Mouse (Mus musculus) heart, embryonic 10.5 days (tissue): Measurements from ENCODE around the gene Zdhhc20. TPM values are rescaled to one million over a fixed set of nuclear protein-coding genes. Genes with fewer than 3 reads are reported as not detected.
A peak's percentile ranks its signal among the peaks of the same experiment; 100 is the strongest.

Source experiments
- DNase-seq: peaks from one replicate; pipeline ENCODE4 v3.0.0-alpha.2; 2017; ENCODE audit warnings: low spot score
- H3K27ac ChIP-seq: fragments of 300-500 bp; sonication (generic); 2 replicates; pipeline ENCODE4 v1.5.1; 2016; ENCODE audit warnings: mild to moderate bottlenecking
- H3K27me3 ChIP-seq: fragments of 300-500 bp; sonication (generic); 2 replicates; pipeline ENCODE4 v1.6.1; 2016; ENCODE audit warnings: mild to moderate bottlenecking; ENCODE audit not compliant: poor library complexity, insufficient read depth, severe bottlenecking
- H3K36me3 ChIP-seq: fragments of 300-500 bp; sonication (generic); 2 replicates; pipeline ENCODE4 v1.6.1; 2016; ENCODE audit warnings: mild to moderate bottlenecking, moderate library complexity
- H3K4me1 ChIP-seq: fragments of 300-500 bp; sonication (generic); 2 replicates; pipeline ENCODE4 v1.6.1; 2016; ENCODE audit warnings: mild to moderate bottlenecking
- H3K4me3 ChIP-seq: fragments of 300-500 bp; sonication (generic); 2 replicates; pipeline ENCODE4 v1.5.1; 2016; ENCODE audit warnings: mild to moderate bottlenecking, moderate library complexity
- H3K9me3 ChIP-seq: fragments of 300-500 bp; sonication (generic); 2 replicates; pipeline ENCODE4 v1.6.1; 2016; ENCODE audit warnings: mild to moderate bottlenecking, moderate library complexity
- WGBS: fragments of 180-500 bp; shearing (Covaris S2); methylation state at CpG from one replicate; pipeline ENCODE4 v1.1.7; 2016; 5-methylcytosine and 5-hydroxymethylcytosine counted together
- microRNA-seq: library from miRNA; unstranded; fragments of <30 nt; microRNA quantifications from one replicate; pipeline ENCODE4, GENCODE M21; 2017
- polyA plus RNA-seq: library from polyadenylated mRNA; unstranded; fragments of >200 nt; fragmentation: Nextera tagmentation; extraction: Ambion mirVana; gene quantifications from 2 replicates; pipeline ENCODE4 v1.2.1, GENCODE M21; 2016

Gene Zdhhc20
- polyA plus RNA-seq, 1 experiment from 2014 or later = 52.1 TPM

GRCm38 (mm10) chr14:57797551-57797950 is 92.5 kb downstream of the Zdhhc20 start:
- DNase-seq = no peak
- Histone ChIP-seq H3K9me3 (no peaks in the 10 kb centered on the region), H3K27me3 (no peaks in the 10 kb centered on the region), H3K27ac (peak overlapping the region; percentile 95), H3K36me3 (peaks cover 16% of the 10 kb centered on the region), H3K4me1 (peaks cover 9% of the 10 kb centered on the region; the same call in 1 of the 2 replicates), H3K4me3 (peak overlapping the region; percentile 91)
- 9% methylated on average over 7 of the region's 7 CpGs for WGBS

- no peaks in the 10 kb centered on the region for H3K4me1 ChIP-seq
- no peaks in the 10 kb centered on the region for H3K36me3 ChIP-seq
- H3K9me3 ChIP-seq = no peaks in the 10 kb centered on the region
- H3K4me3 ChIP-seq = no peak overlapping the region
- H3K27me3 ChIP-seq = no peaks in the 10 kb centered on the region
- no peak for DNase-seq
- no peak overlapping the region for H3K27ac ChIP-seq
- 79% methylated on average over 4 of the region's 4 CpGs for WGBS
These were observed 98.9 kb downstream of the Zdhhc20 start for GRCm38 (mm10) chr14:57791171-57791570.

- DNase-seq = no peak
- H3K27me3 ChIP-seq = no peaks in the 10 kb centered on the region
- no peaks in the 10 kb centered on the region for H3K36me3 ChIP-seq
- H3K4me1 ChIP-seq = no peaks in the 10 kb centered on the region
- H3K9me3 ChIP-seq = no peaks in the 10 kb centered on the region
- WGBS = 81% methylated on average over 9 of the region's 9 CpGs
- H3K27ac ChIP-seq = no peak overlapping the region
- H3K4me3 ChIP-seq = no peak overlapping the region
These were observed 100.3 kb downstream of the Zdhhc20 start for GRCm38 (mm10) chr14:57789759-57790158.

GRCm38 (mm10) chr14:57789311-57789710 is 100.8 kb downstream of the Zdhhc20 start:
- no peak for DNase-seq
- no peaks in the 10 kb centered on the region for H3K9me3 ChIP-seq
- no peaks in the 10 kb centered on the region for H3K27me3 ChIP-seq
- no peak overlapping the region for H3K27ac ChIP-seq
- no peaks in the 10 kb centered on the region for H3K4me1 ChIP-seq
- no peaks in the 10 kb centered on the region for H3K36me3 ChIP-seq
- no peak overlapping the region for H3K4me3 ChIP-seq
- 77% methylated on average over 2 of the region's 2 CpGs for whole genome bisulfite sequencing

- DNase-seq = no peak
- H3K27me3 ChIP-seq = no peaks in the 10 kb centered on the region
- no peaks in the 10 kb centered on the region for H3K9me3 ChIP-seq
- no peaks in the 10 kb centered on the region for H3K36me3 ChIP-seq
- 52% methylated on average over 4 of the region's 4 CpGs for WGBS
- no peaks in the 10 kb centered on the region for H3K4me1 ChIP-seq
- no peak overlapping the region for H3K4me3 ChIP-seq
- no peak overlapping the region for H3K27ac ChIP-seq
These were observed 102.7 kb downstream of the Zdhhc20 start for GRCm38 (mm10) chr14:57787406-57787805.

Small RNAs within 50 kb of the gene (microRNA-seq; reads per million reads assigned to microRNA genes)
- not detected for gene Mir3077

Other genes starting within 250 kb of the Zdhhc20 start
- gene Xpo4, start 224.8 kb downstream of the Zdhhc20 start, polyA plus RNA-seq = 23.5 and 24.9 TPM in 2 replicates
- gene Gm49361, start 144.2 kb downstream of the Zdhhc20 start, polyA plus RNA-seq = not detected in 2 replicates
- gene Lats2, start 131.9 kb downstream of the Zdhhc20 start, polyA plus RNA-seq = 19.6 and 25.0 TPM in 2 replicates
- 19.8 and 24.1 TPM in 2 replicates for gene Sap18, start 92.1 kb downstream of the Zdhhc20 start, polyA plus RNA-seq
- 35.1 and 44.7 TPM in 2 replicates for gene Ska3, start 64.1 kb downstream of the Zdhhc20 start, polyA plus RNA-seq
- gene Mrpl57, start 64.0 kb downstream of the Zdhhc20 start, polyA plus RNA-seq = 150 and 155 TPM in 2 replicates
- gene Micu2, start 109.0 kb upstream of the Zdhhc20 start, polyA plus RNA-seq = 82.7 and 88.7 TPM in 2 replicates
- 5.4 and 9.0 TPM in 2 replicates for gene Fgf9, start 180.3 kb upstream of the Zdhhc20 start, polyA plus RNA-seq